Mouse (Mus musculus) erythroblast, embryonic 14.5 days (primary cell): ENCODE data around the gene Pacs1. TPM values are rescaled to one million over a fixed set of nuclear protein-coding genes. Genes with fewer than 3 reads are reported as not detected.
"Not testable (repeated sequence)": the region's sequence is repeated elsewhere in the genome, so short reads cannot be mapped to it uniquely, and the experiment has no call there.

Experiments used
- H3K27me3 ChIP-seq: 2 replicates; pipeline ENCODE4 v1.6.1; 2012; ENCODE audit warnings: inconsistent platforms; ENCODE audit not compliant: control insufficient read depth
- H3K36me3 ChIP-seq: 2 replicates; pipeline ENCODE4 v1.6.1; 2012; ENCODE audit warnings: mild to moderate bottlenecking, inconsistent platforms; ENCODE audit not compliant: control insufficient read depth
- H3K4me1 ChIP-seq: 2 replicates; pipeline ENCODE4 v1.6.1; 2012; ENCODE audit warnings: inconsistent platforms; ENCODE audit not compliant: control insufficient read depth
- H3K4me3 ChIP-seq: replicated peaks from 2 replicates; pipeline ENCODE3; 2012; ENCODE audit warnings: moderate library complexity, mild to moderate bottlenecking, inconsistent platforms
- H3K9me3 ChIP-seq: 2 replicates; pipeline ENCODE4 v1.6.1; 2012; ENCODE audit warnings: low read length, inconsistent platforms, mixed read lengths; ENCODE audit not compliant: control insufficient read depth
- GATA1 ChIP-seq: IDR thresholded peaks from 2 replicates; pipeline ENCODE4 v1.6.1; 2012; ENCODE audit warnings: low read length, inconsistent platforms, mixed read lengths
- TAL1 ChIP-seq: IDR thresholded peaks from 3 replicates; pipeline ENCODE4 v1.6.1; 2012; ENCODE audit warnings: low read length, inconsistent platforms, mixed read lengths
- polyA plus RNA-seq: library from polyadenylated mRNA; stranded (reverse); fragments of >175 nt; gene quantifications from 2 replicates; pipeline ENCODE4 v1.2.3, GENCODE M21; 2012

Gene Pacs1
- polyA plus RNA-seq, 1 experiment, result 2.7 TPM

- Histone ChIP-seq H3K4me1 (no peaks in the 10 kb centered on the region), H3K4me3 (no peak overlapping the region), H3K36me3 (peaks cover 2% of the 10 kb centered on the region; the same call in 1 of the 2 replicates), H3K9me3 (no peaks in the 10 kb centered on the region), H3K27me3 (no peaks in the 10 kb centered on the region)
- TF ChIP-seq TAL1, result no peak
- TF ChIP-seq GATA1, result no peak
Measured at GRCm38 (mm10) chr19:5224077-5224476, 48.8 kb downstream of the Pacs1 start.

GRCm38 (mm10) chr19:5221926-5222325 is 51.0 kb downstream of the Pacs1 start:
- Histone ChIP-seq H3K9me3 (no peaks in the 10 kb centered on the region), H3K36me3 (peaks cover 2% of the 10 kb centered on the region; the same call in 1 of the 2 replicates), H3K4me1 (no peaks in the 10 kb centered on the region), H3K27me3 (no peaks in the 10 kb centered on the region), H3K4me3 (no peak overlapping the region)
- no peak for TF ChIP-seq GATA1

- not testable (repeated sequence) for H3K36me3 ChIP-seq, H3K9me3 ChIP-seq, H3K4me3 ChIP-seq, H3K27me3 ChIP-seq, H3K4me1 ChIP-seq
Measured at GRCm38 (mm10) chr19:5221219-5221723, 51.6 kb downstream of the Pacs1 start.

- H3K27me3 ChIP-seq, result no peaks in the 10 kb centered on the region
- H3K4me1 ChIP-seq, result no peaks in the 10 kb centered on the region
- TF ChIP-seq TAL1 (no peak), GATA1 (no peak)
Measured at GRCm38 (mm10) chr19:5220389-5220788, 52.5 kb downstream of the Pacs1 start.

GRCm38 (mm10) chr19:5201691-5202090 is 71.2 kb downstream of the Pacs1 start:
- no peak overlapping the region for H3K4me3 ChIP-seq
- no peaks in the 10 kb centered on the region for H3K27me3 ChIP-seq
- H3K36me3 ChIP-seq, result no peaks in the 10 kb centered on the region
- no peaks in the 10 kb centered on the region; the same call in 1 of the 2 replicates for H3K4me1 ChIP-seq
- TF ChIP-seq TAL1 (no peak), GATA1 (no peak)
- H3K9me3 ChIP-seq, result no peaks in the 10 kb centered on the region

More at GRCm38 (mm10) chr19:5220389-5220788, 52.5 kb downstream of the Pacs1 start:
- H3K4me3 ChIP-seq, result no peak overlapping the region
- no peaks in the 10 kb centered on the region for H3K9me3 ChIP-seq
- peaks cover 2% of the 10 kb centered on the region; the same call in 1 of the 2 replicates for H3K36me3 ChIP-seq

- H3K4me1 ChIP-seq, H3K4me3 ChIP-seq, H3K27me3 ChIP-seq, H3K36me3 ChIP-seq, H3K9me3 ChIP-seq: not testable (repeated sequence)
Measured at GRCm38 (mm10) chr19:5200617-5201016, 72.3 kb downstream of the Pacs1 start.

GRCm38 (mm10) chr19:5198553-5198952 is 74.4 kb downstream of the Pacs1 start:
- TF ChIP-seq GATA1 (no peak), TAL1 (no peak)
- Histone ChIP-seq H3K4me1 (no peaks in the 10 kb centered on the region; the same call in 1 of the 2 replicates), H3K4me3 (no peak overlapping the region), H3K27me3 (no peaks in the 10 kb centered on the region), H3K36me3 (no peaks in the 10 kb centered on the region), H3K9me3 (no peaks in the 10 kb centered on the region)

- no peaks in the 10 kb centered on the region for H3K27me3 ChIP-seq
- no peaks in the 10 kb centered on the region for H3K36me3 ChIP-seq
- H3K4me1 ChIP-seq, result no peaks in the 10 kb centered on the region; the same call in 1 of the 2 replicates
- H3K9me3 ChIP-seq, result no peaks in the 10 kb centered on the region
- no peak overlapping the region for H3K4me3 ChIP-seq
- no peak for TF ChIP-seq GATA1
- TF ChIP-seq TAL1, result no peak
Measured at GRCm38 (mm10) chr19:5195417-5196035, 77.4 kb downstream of the Pacs1 start.

GRCm38 (mm10) chr19:5192397-5192796 is 80.5 kb downstream of the Pacs1 start:
- Histone ChIP-seq H3K4me1 (no peaks in the 10 kb centered on the region), H3K36me3 (no peaks in the 10 kb centered on the region), H3K27me3 (no peaks in the 10 kb centered on the region), H3K4me3 (no peak overlapping the region), H3K9me3 (no peaks in the 10 kb centered on the region)
- TF ChIP-seq GATA1, result no peak
- TF ChIP-seq TAL1, result no peak

- H3K27me3 ChIP-seq, result no peaks in the 10 kb centered on the region
- TF ChIP-seq TAL1 (no peak), GATA1 (no peak)
- H3K36me3 ChIP-seq, result peaks cover 2% of the 10 kb centered on the region; the same call in 1 of the 2 replicates
Measured at GRCm38 (mm10) chr19:5187439-5187838, 85.5 kb downstream of the Pacs1 start.

More at GRCm38 (mm10) chr19:5187439-5187838, 85.5 kb downstream of the Pacs1 start:
- Histone ChIP-seq H3K9me3 (peaks cover 6% of the 10 kb centered on the region), H3K4me1 (no peaks in the 10 kb centered on the region), H3K4me3 (no peak overlapping the region)
